Mouse (Mus musculus) kidney, adult 2 months (tissue): ENCODE results near the gene Rptor.

Source experiments
- CTCF ChIP-seq: fragments of 200-500 bp; conservative IDR thresholded peaks from 2 replicates; pipeline ENCODE4 v1.5.1; 2011; ENCODE audit warnings: low read depth, mild to moderate bottlenecking, control low read depth, low read length, moderate library complexity, mixed read lengths; ENCODE audit not compliant: insufficient read depth, insufficient read length
- POLR2A ChIP-seq: fragments of 200-500 bp; IDR thresholded peaks from one replicate; pipeline ENCODE4 v1.6.1; 2011; ENCODE audit warnings: low read depth, low read length, control low read depth

DNA sequence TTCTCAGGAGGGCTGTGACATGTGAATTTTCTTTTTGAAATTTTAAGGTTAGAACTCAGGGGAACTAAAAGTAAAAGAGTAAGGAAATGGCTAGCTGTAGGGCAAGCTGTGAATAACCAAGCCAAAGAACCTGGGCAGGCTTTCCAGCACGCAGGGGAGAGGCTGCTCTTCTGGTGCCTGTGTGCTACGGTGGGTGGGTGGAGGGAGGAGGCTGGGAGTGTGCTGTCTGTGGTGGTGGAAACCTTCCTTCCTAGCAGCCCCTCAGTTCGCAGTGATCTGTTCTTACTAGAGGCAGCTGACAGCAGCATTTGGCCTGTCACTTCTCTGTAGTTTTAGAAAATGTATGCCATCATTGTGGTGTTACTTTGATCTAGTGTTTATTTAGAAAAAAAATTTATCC, 22.2 kb downstream of the Rptor start:
- TF ChIP-seq CTCF (no peak), POLR2A (no peak)
